Mouse (Mus musculus): ENCODE data around the gene Rbfox3. TPM values are rescaled to one million over a fixed set of nuclear protein-coding genes. Genes with fewer than 3 reads are reported as not detected.

Gene Rbfox3
- polyA plus RNA-seq, 1 experiment from 2014 or later = 31.7 TPM

- H3K4me3 ChIP-seq (replicated peaks; ENCODE audit: low read depth, low read length) = no peak overlapping the region
- DNase-seq (no peak), ATAC-seq (ENCODE audit: low FRiP score, low TSS enrichment) (no peak)
- no peaks in the 10 kb centered on the region for H3K9me3 ChIP-seq (ENCODE audit: control insufficient read depth, low read length)
- 79% methylated on average over 4 of the region's 4 CpGs for WGBS
- no peak overlapping the region for H3K4me2 ChIP-seq (ENCODE audit: low read length)
- no peaks in the 10 kb centered on the region for H3K27me3 ChIP-seq (ENCODE audit: control insufficient read depth, insufficient read depth, low read length)
- 0 out of 2 replicates have a peak, but pooled peaks cover 8% of the 10 kb centered on the region for H3K4me1 ChIP-seq (ENCODE audit: control insufficient read depth, insufficient read depth, low read length)
- H3K27ac ChIP-seq (replicated peaks; ENCODE audit: low read depth, low read length) = no peak overlapping the region
- no peaks in the 10 kb centered on the region for H3K36me3 ChIP-seq (ENCODE audit: control insufficient read depth, insufficient read depth, low read length)
- H3K9ac ChIP-seq (replicated peaks; ENCODE audit: low read length) = no peak overlapping the region
Observed at GRCm38 (mm10) chr11:118620869-118621268, 290.5 kb downstream of the Rbfox3 start.

GRCm38 (mm10) chr11:118614126-118614525, 297.3 kb downstream of the Rbfox3 start:
- no peak overlapping the region for H3K9ac ChIP-seq (replicated peaks; ENCODE audit: low read length)
- H3K27me3 ChIP-seq (ENCODE audit: control insufficient read depth, insufficient read depth, low read length) = no peaks in the 10 kb centered on the region
- DNase-seq (no peak), ATAC-seq (ENCODE audit: low FRiP score, low TSS enrichment) (no peak)
- no peak overlapping the region for H3K27ac ChIP-seq (replicated peaks; ENCODE audit: low read depth, low read length)
- WGBS = 88% methylated on average over 4 of the region's 4 CpGs
- no peaks in the 10 kb centered on the region for H3K9me3 ChIP-seq (ENCODE audit: control insufficient read depth, low read length)
- no peak overlapping the region for H3K4me2 ChIP-seq (ENCODE audit: low read length)
- no peak overlapping the region for H3K4me3 ChIP-seq (replicated peaks; ENCODE audit: low read depth, low read length)
- peaks cover 11% of the 10 kb centered on the region for H3K4me1 ChIP-seq (ENCODE audit: control insufficient read depth, insufficient read depth, low read length)
- H3K36me3 ChIP-seq (ENCODE audit: control insufficient read depth, insufficient read depth, low read length) = no peaks in the 10 kb centered on the region

- H3K36me3 ChIP-seq (ENCODE audit: control insufficient read depth, insufficient read depth, low read length) = no peaks in the 10 kb centered on the region
- WGBS = 3% methylated on average over 13 of the region's 14 CpGs
- H3K4me3 ChIP-seq (replicated peaks; ENCODE audit: low read depth, low read length) = no peak overlapping the region
- H3K9me3 ChIP-seq (ENCODE audit: control insufficient read depth, low read length) = no peaks in the 10 kb centered on the region
- H3K9ac ChIP-seq (replicated peaks; ENCODE audit: low read length) = no peak overlapping the region
- ATAC-seq (ENCODE audit: low FRiP score, low TSS enrichment) (no peak), DNase-seq (peak; percentile 74)
- no peaks in the 10 kb centered on the region for H3K27me3 ChIP-seq (ENCODE audit: control insufficient read depth, insufficient read depth, low read length)
- H3K4me2 ChIP-seq (ENCODE audit: low read length) = peak overlapping the region; percentile 26
- 0 out of 2 replicates have a peak overlapping the region, but pooled peaks have one; percentile 20 for H3K27ac ChIP-seq (replicated peaks; ENCODE audit: low read depth, low read length)
- peaks cover 11% of the 10 kb centered on the region for H3K4me1 ChIP-seq (ENCODE audit: control insufficient read depth, insufficient read depth, low read length)
Observed at GRCm38 (mm10) chr11:118610128-118610527, 301.3 kb downstream of the Rbfox3 start.

- ATAC-seq (ENCODE audit: low FRiP score, low TSS enrichment) (no peak), DNase-seq (no peak)
- Histone ChIP-seq H3K4me2 (ENCODE audit: low read length) (peak overlapping the region; percentile 26; the same call in 1 of the 2 replicates), H3K9me3 (ENCODE audit: control insufficient read depth, low read length) (no peaks in the 10 kb centered on the region), H3K36me3 (ENCODE audit: control insufficient read depth, insufficient read depth, low read length) (no peaks in the 10 kb centered on the region), H3K4me3 (replicated peaks; ENCODE audit: low read depth, low read length) (no peak overlapping the region), H3K4me1 (ENCODE audit: control insufficient read depth, insufficient read depth, low read length) (peaks cover 11% of the 10 kb centered on the region), H3K27ac (replicated peaks; ENCODE audit: low read depth, low read length) (peak overlapping the region; percentile 20; the same call in 1 of the 2 replicates), H3K9ac (replicated peaks; ENCODE audit: low read length) (no peak overlapping the region), H3K27me3 (ENCODE audit: control insufficient read depth, insufficient read depth, low read length) (no peaks in the 10 kb centered on the region)
- WGBS = 17% methylated on average over 17 of the region's 17 CpGs
Observed at GRCm38 (mm10) chr11:118609236-118610000, 302.0 kb downstream of the Rbfox3 start.

GRCm38 (mm10) chr11:118607927-118608326, 303.5 kb downstream of the Rbfox3 start:
- no peak overlapping the region for H3K4me2 ChIP-seq (ENCODE audit: low read length)
- DNase-seq (no peak), ATAC-seq (ENCODE audit: low FRiP score, low TSS enrichment) (no peak)
- H3K9ac ChIP-seq (replicated peaks; ENCODE audit: low read length) = no peak overlapping the region
- H3K36me3 ChIP-seq (ENCODE audit: control insufficient read depth, insufficient read depth, low read length) = no peaks in the 10 kb centered on the region
- H3K27ac ChIP-seq (replicated peaks; ENCODE audit: low read depth, low read length) = no peak overlapping the region
- no peaks in the 10 kb centered on the region for H3K27me3 ChIP-seq (ENCODE audit: control insufficient read depth, insufficient read depth, low read length)
- H3K9me3 ChIP-seq (ENCODE audit: control insufficient read depth, low read length) = no peaks in the 10 kb centered on the region
- H3K4me3 ChIP-seq (replicated peaks; ENCODE audit: low read depth, low read length) = no peak overlapping the region
- WGBS = 54% methylated on average over 8 of the region's 8 CpGs
- H3K4me1 ChIP-seq (ENCODE audit: control insufficient read depth, insufficient read depth, low read length) = peaks cover 17% of the 10 kb centered on the region

- DNase-seq (no peak), ATAC-seq (ENCODE audit: low FRiP score, low TSS enrichment) (no peak)
- H3K27ac ChIP-seq (replicated peaks; ENCODE audit: low read depth, low read length) = no peak overlapping the region
- no peak overlapping the region for H3K4me3 ChIP-seq (replicated peaks; ENCODE audit: low read depth, low read length)
- H3K36me3 ChIP-seq (ENCODE audit: control insufficient read depth, insufficient read depth, low read length) = no peaks in the 10 kb centered on the region
- H3K9me3 ChIP-seq (ENCODE audit: control insufficient read depth, low read length) = no peaks in the 10 kb centered on the region
- H3K4me1 ChIP-seq (ENCODE audit: control insufficient read depth, insufficient read depth, low read length) = peaks cover 24% of the 10 kb centered on the region
- no peak overlapping the region for H3K4me2 ChIP-seq (ENCODE audit: low read length)
- 81% methylated on average over 2 of the region's 2 CpGs for WGBS
- H3K27me3 ChIP-seq (ENCODE audit: control insufficient read depth, insufficient read depth, low read length) = no peaks in the 10 kb centered on the region
- H3K9ac ChIP-seq (replicated peaks; ENCODE audit: low read length) = no peak overlapping the region
Observed at GRCm38 (mm10) chr11:118605570-118605969, 305.8 kb downstream of the Rbfox3 start.

GRCm38 (mm10) chr11:118604206-118604605, 307.2 kb downstream of the Rbfox3 start:
- no peaks in the 10 kb centered on the region for H3K36me3 ChIP-seq (ENCODE audit: control insufficient read depth, insufficient read depth, low read length)
- no peaks in the 10 kb centered on the region for H3K27me3 ChIP-seq (ENCODE audit: control insufficient read depth, insufficient read depth, low read length)
- 64% methylated on average over 6 of the region's 6 CpGs for WGBS
- no peak for ATAC-seq (ENCODE audit: low FRiP score, low TSS enrichment)
- H3K9me3 ChIP-seq (ENCODE audit: control insufficient read depth, low read length) = no peaks in the 10 kb centered on the region
- peak; percentile 43 for DNase-seq
- peaks cover 23% of the 10 kb centered on the region for H3K4me1 ChIP-seq (ENCODE audit: control insufficient read depth, insufficient read depth, low read length)
- H3K4me3 ChIP-seq (replicated peaks; ENCODE audit: low read depth, low read length) = no peak overlapping the region
- no peak overlapping the region for H3K9ac ChIP-seq (replicated peaks; ENCODE audit: low read length)
- H3K27ac ChIP-seq (replicated peaks; ENCODE audit: low read depth, low read length) = no peak overlapping the region
- H3K4me2 ChIP-seq (ENCODE audit: low read length) = no peak overlapping the region

GRCm38 (mm10) chr11:118603126-118603525, 308.3 kb downstream of the Rbfox3 start:
- no peaks in the 10 kb centered on the region for H3K9me3 ChIP-seq (ENCODE audit: control insufficient read depth, low read length)
- 9% methylated on average over 10 of the region's 10 CpGs for WGBS
- H3K4me1 ChIP-seq (ENCODE audit: control insufficient read depth, insufficient read depth, low read length) = peaks cover 23% of the 10 kb centered on the region
- no peak overlapping the region for H3K4me3 ChIP-seq (replicated peaks; ENCODE audit: low read depth, low read length)
- no peaks in the 10 kb centered on the region for H3K36me3 ChIP-seq (ENCODE audit: control insufficient read depth, insufficient read depth, low read length)
- H3K27ac ChIP-seq (replicated peaks; ENCODE audit: low read depth, low read length) = no peak overlapping the region
- H3K9ac ChIP-seq (replicated peaks; ENCODE audit: low read length) = no peak overlapping the region
- no peak overlapping the region for H3K4me2 ChIP-seq (ENCODE audit: low read length)
- DNase-seq = peak; percentile 31
- no peaks in the 10 kb centered on the region for H3K27me3 ChIP-seq (ENCODE audit: control insufficient read depth, insufficient read depth, low read length)
- ATAC-seq (ENCODE audit: low FRiP score, low TSS enrichment) = no peak

GRCm38 (mm10) chr11:118601484-118601883, 309.9 kb downstream of the Rbfox3 start:
- no peaks in the 10 kb centered on the region for H3K27me3 ChIP-seq (ENCODE audit: control insufficient read depth, insufficient read depth, low read length)
- no peak for DNase-seq
- ATAC-seq (ENCODE audit: low FRiP score, low TSS enrichment) = no peak
- H3K9me3 ChIP-seq (ENCODE audit: control insufficient read depth, low read length) = no peaks in the 10 kb centered on the region
- no peak overlapping the region for H3K9ac ChIP-seq (replicated peaks; ENCODE audit: low read length)
- WGBS = 54% methylated on average over 9 of the region's 9 CpGs
- H3K27ac ChIP-seq (replicated peaks; ENCODE audit: low read depth, low read length) = 0 out of 2 replicates have a peak overlapping the region, but pooled peaks have one; percentile 37
- H3K4me2 ChIP-seq (ENCODE audit: low read length) = no peak overlapping the region
- no peaks in the 10 kb centered on the region for H3K36me3 ChIP-seq (ENCODE audit: control insufficient read depth, insufficient read depth, low read length)
- no peak overlapping the region for H3K4me3 ChIP-seq (replicated peaks; ENCODE audit: low read depth, low read length)
- H3K4me1 ChIP-seq (ENCODE audit: control insufficient read depth, insufficient read depth, low read length) = peaks cover 23% of the 10 kb centered on the region
